ENCODE assay signal across 7 mouse cellular contexts in the genomic region with DNA sequence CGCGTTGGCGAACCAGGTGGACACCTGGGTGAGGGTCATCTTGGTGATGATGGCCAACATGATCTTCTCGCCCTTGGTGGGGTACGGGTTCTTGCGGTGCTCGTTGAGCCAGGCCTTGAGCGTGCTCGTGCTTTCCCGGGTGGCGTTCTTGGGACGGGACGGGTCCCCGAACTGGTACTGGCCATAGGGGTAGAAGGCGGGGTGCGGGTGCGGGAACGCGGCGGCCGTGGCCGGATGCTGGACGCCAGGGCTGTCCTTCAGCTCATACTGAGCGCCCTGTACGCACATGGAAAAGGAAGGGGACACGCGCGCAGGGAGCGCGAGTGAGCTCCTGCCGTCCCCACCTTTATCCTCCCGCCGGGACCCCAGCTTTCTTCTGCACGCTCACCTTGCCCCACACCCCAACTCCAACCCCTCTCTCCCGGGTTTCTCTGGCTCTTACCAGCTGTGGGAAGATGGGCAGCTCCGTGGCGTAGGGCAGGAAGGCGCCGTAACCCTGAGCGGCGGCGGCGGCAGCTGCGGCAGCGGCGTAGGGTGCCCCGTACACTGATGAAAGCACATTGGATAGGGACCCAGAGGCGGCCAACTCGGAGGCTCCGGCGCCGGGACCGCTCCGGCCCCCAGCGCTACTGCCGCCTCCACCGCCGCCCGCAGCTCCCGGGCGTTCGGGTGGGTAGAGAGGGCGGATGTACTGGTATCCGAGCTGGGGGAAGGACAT. TPM values are rescaled to one million over a fixed set of nuclear protein-coding genes. Genes with fewer than 3 reads are reported as not detected.
DNase-seq lines count a peak whose midpoint lies in the region; ATAC-seq and TF ChIP-seq lines count a peak whose summit lies in the region.

No protein-coding gene starts in this region.

- peak overlapping the region; percentile 67 for H3ac ChIP-seq in C2C12 (ENCODE audit: control insufficient read depth, insufficient read length, low read depth)

- DNase-seq in ES-CJ7 (ENCODE audit: low read depth, low spot score), result peak; percentile 27
- DNase-seq in hindbrain, postnatal 0 days (ENCODE audit: low spot score), result peak; percentile 20
- DNase-seq in lung, postnatal 0 days (ENCODE audit: low spot score), result peak; percentile 38
- DNase-seq in layer of hippocampus, adult 11-12 months (ENCODE audit: low spot score), result no peak
- no peak for DNase-seq in urinary bladder, postnatal 36 days (ENCODE audit: low spot score in 2 of 2)

- H3K9me3 ChIP-seq in hindbrain, postnatal 0 days (ENCODE audit: low read length), result no peaks in the 10 kb centered on the region
- no peaks in the 10 kb centered on the region for H3K9me3 ChIP-seq in lung, postnatal 0 days (ENCODE audit: low read length)

- H3K9ac ChIP-seq in hindbrain, postnatal 0 days (replicated peaks; ENCODE audit: low read length), result peak overlapping the region; percentile 51
- peak overlapping the region; percentile 64 for H3K9ac ChIP-seq in lung, postnatal 0 days (replicated peaks; ENCODE audit: low read depth)

- ATAC-seq in hindbrain, postnatal 0 days, result peak; percentile 5; the same call in 1 of the 2 replicates
- ATAC-seq in lung, postnatal 0 days, result no peak

- no peaks in the 10 kb centered on the region for H3K79me2 ChIP-seq in C2C12 (ENCODE audit: control insufficient read depth, insufficient read depth)

- TF ChIP-seq EP300 in lung, postnatal 0 days (IDR thresholded peaks at IDR 0.05), result no peak

- TF ChIP-seq CTCF in C2C12 (IDR thresholded peaks at IDR 0.05; ENCODE audit: control insufficient read depth, insufficient read depth, insufficient read length), result no peak
- TF ChIP-seq CTCF in embryonic fibroblast, embryonic 13.5 days (IDR thresholded peaks at IDR 0.05; ENCODE audit: borderline replicate concordance, insufficient read depth, low read length), result no peak
- no peak for TF ChIP-seq CTCF in hindbrain, postnatal 0 days (IDR thresholded peaks at IDR 0.05; ENCODE audit: low read depth)
- no peak for TF ChIP-seq CTCF in lung, postnatal 0 days (IDR thresholded peaks at IDR 0.05)

- no peaks in the 10 kb centered on the region for H3K4me1 ChIP-seq in embryonic fibroblast, embryonic 13.5 days (ENCODE audit: control insufficient read depth, insufficient read depth, low read length)
- peaks cover 11% of the 10 kb centered on the region; the same call in 1 of the 2 replicates for H3K4me1 ChIP-seq in hindbrain, postnatal 0 days (ENCODE audit: insufficient read depth, low read length)
- H3K4me1 ChIP-seq in lung, postnatal 0 days (ENCODE audit: insufficient read depth, low read depth, low read length), result 0 out of 2 replicates have a peak, but pooled peaks cover 4% of the 10 kb centered on the region

- no peaks in the 10 kb centered on the region for H3K27me3 ChIP-seq in C2C12 (ENCODE audit: control insufficient read depth, insufficient read depth, insufficient read length)
- peaks cover 48% of the 10 kb centered on the region for H3K27me3 ChIP-seq in hindbrain, postnatal 0 days (ENCODE audit: insufficient read depth, low read length)
- peaks cover 56% of the 10 kb centered on the region for H3K27me3 ChIP-seq in lung, postnatal 0 days (replicated peaks; ENCODE audit: insufficient read depth, low read length)

- no peak; the same call in 1 of the 2 replicates for TF ChIP-seq POLR2A in embryonic fibroblast, embryonic 13.5 days (IDR thresholded peaks at IDR 0.05; ENCODE audit: low read depth, low read length)

- H3K27ac ChIP-seq in embryonic fibroblast, embryonic 13.5 days (ENCODE audit: insufficient read depth, low read length), result peak overlapping the region; percentile 85
- H3K27ac ChIP-seq in hindbrain, postnatal 0 days, result peak overlapping the region; percentile 57
- peak overlapping the region; percentile 90 for H3K27ac ChIP-seq in lung, postnatal 0 days (ENCODE audit: low read length)

- no peaks in the 10 kb centered on the region for H3K36me3 ChIP-seq in C2C12 (ENCODE audit: control insufficient read depth, insufficient read depth)
- H3K36me3 ChIP-seq in hindbrain, postnatal 0 days (ENCODE audit: insufficient read depth, low read length), result no peaks in the 10 kb centered on the region
- H3K36me3 ChIP-seq in lung, postnatal 0 days (ENCODE audit: insufficient read depth, low read length), result no peaks in the 10 kb centered on the region

- WGBS in hindbrain, postnatal 0 days, result under 1% methylated on average over 63 of the region's 64 CpGs
- under 1% methylated on average over 56 of the region's 64 CpGs for WGBS in lung, postnatal 0 days

- H3K79me3 ChIP-seq in C2C12 (ENCODE audit: low read depth), result no peaks in the 10 kb centered on the region

- peak overlapping the region; percentile 36 for H3K4me3 ChIP-seq in C2C12 (ENCODE audit: insufficient read depth, poor library complexity, severe bottlenecking)
- H3K4me3 ChIP-seq in embryonic fibroblast, embryonic 13.5 days (ENCODE audit: insufficient read depth, low read length), result peak overlapping the region; percentile 68
- peak overlapping the region; percentile 43 for H3K4me3 ChIP-seq in hindbrain, postnatal 0 days (ENCODE audit: low read length)
- H3K4me3 ChIP-seq in lung, postnatal 0 days (ENCODE audit: low read depth, low read length), result peak overlapping the region; percentile 72

- H3K4me2 ChIP-seq in hindbrain, postnatal 0 days (ENCODE audit: low read depth, low read length), result peak overlapping the region; percentile 64
- peak overlapping the region; percentile 92 for H3K4me2 ChIP-seq in lung, postnatal 0 days (replicated peaks; ENCODE audit: low read depth, low read length)

TF ChIP-seq in C2C12, 6 proteins besides CTCF, POLR2A, EP300 and RAD21:
- no peak for TF ChIP-seq CEBPB (IDR thresholded peaks at IDR 0.05; ENCODE audit: low read depth)

RNA-seq across cellular contexts. Expression of a gene that starts 1.2 kb away (rescaled TPM):
- 8.8 TPM for polyA plus RNA-seq in C2C12 (2012; fragmentation: generic; extraction: Trizol)
- polyA plus RNA-seq in embryonic fibroblast, embryonic 13.5 days (2011; ENCODE audit: insufficient read length, low read depth, missing spikeins), result 11.7 and 17.4 TPM in 2 replicates
- total RNA-seq in hindbrain, postnatal 0 days (2014; rRNA removed), result 17.1 and 22.9 TPM in 2 replicates
- polyA plus RNA-seq in hindbrain, postnatal 0 days (2015; fragmentation: Nextera tagmentation; extraction: Ambion mirVana), result 11.3 and 11.7 TPM in 2 replicates
- polyA plus RNA-seq in lung, postnatal 0 days (2015; fragmentation: Nextera tagmentation; extraction: Ambion mirVana), result 36.6 and 43.9 TPM in 2 replicates

Comparison
In these comparisons a context has a peak if more than half of its experiments do, and no peak if none do; other contexts are left out.
1. DNase-seq: peak in ES-CJ7 (single experiment), hindbrain, postnatal 0 days (single experiment) and lung, postnatal 0 days (single experiment); none in layer of hippocampus, adult 11-12 months (single experiment) and urinary bladder, postnatal 36 days (0 of 2).
2. Peak in every context shown above with its lines, with median percentiles within 50 percentile points of each other: H3K4me3 ChIP-seq and H3K27ac ChIP-seq.